Mouse (Mus musculus): ENCODE measurements around the gene Uqcrq.
"Not testable (repeated sequence)": the region's sequence is repeated elsewhere in the genome, so short reads cannot be mapped to it uniquely, and the experiment has no call there.

Gene Uqcrq

GRCm38 (mm10) chr11:53452396-53452795 is 21.8 kb upstream of the Uqcrq start:
- no peak for DNase-seq (ENCODE audit: low read depth, low spot score)

GRCm38 (mm10) chr11:53451361-53451760 is 20.7 kb upstream of the Uqcrq start:
- no peak for DNase-seq (ENCODE audit: low read depth, low spot score)

- DNase-seq (ENCODE audit: low read depth, low spot score), result no peak
These were observed 19.6 kb upstream of the Uqcrq start for GRCm38 (mm10) chr11:53450070-53450705.

- DNase-seq (ENCODE audit: low read depth, low spot score), result no peak
These were observed 17.9 kb upstream of the Uqcrq start for GRCm38 (mm10) chr11:53448529-53448928.

GRCm38 (mm10) chr11:53447996-53448395 is 17.4 kb upstream of the Uqcrq start:
- DNase-seq (ENCODE audit: low read depth, low spot score), result no peak

- DNase-seq (ENCODE audit: low read depth, low spot score), result no peak
These were observed 15.6 kb upstream of the Uqcrq start for GRCm38 (mm10) chr11:53446183-53446582.

- DNase-seq (ENCODE audit: low read depth, low spot score), result no peak
These were observed 14.9 kb upstream of the Uqcrq start for GRCm38 (mm10) chr11:53445562-53445961.

- DNase-seq (ENCODE audit: low read depth, low spot score), result no peak
These were observed 13.2 kb upstream of the Uqcrq start for GRCm38 (mm10) chr11:53443861-53444260.

GRCm38 (mm10) chr11:53441921-53442320 is 11.3 kb upstream of the Uqcrq start:
- no peak for DNase-seq (ENCODE audit: low read depth, low spot score)

- DNase-seq (ENCODE audit: low read depth, low spot score), result no peak
These were observed 5.7 kb upstream of the Uqcrq start for GRCm38 (mm10) chr11:53436338-53436737.

- DNase-seq (ENCODE audit: low read depth, low spot score), result no peak
These were observed 4.9 kb upstream of the Uqcrq start for GRCm38 (mm10) chr11:53435504-53435903.

GRCm38 (mm10) chr11:53433057-53433456 is 2.4 kb upstream of the Uqcrq start:
- DNase-seq (ENCODE audit: low read depth, low spot score), result no peak

GRCm38 (mm10) chr11:53431347-53432056 is 871 bp upstream of the Uqcrq start:
- DNase-seq (ENCODE audit: low read depth, low spot score), result no peak

GRCm38 (mm10) chr11:53430300-53430669 is 346 bp downstream of the Uqcrq start:
- peak; percentile 38 for DNase-seq (ENCODE audit: low read depth, low spot score)

GRCm38 (mm10) chr11:53429182-53429581 is 1.4 kb downstream of the Uqcrq start:
- no peak for DNase-seq (ENCODE audit: low read depth, low spot score)

- no peak for DNase-seq (ENCODE audit: low read depth, low spot score)
These were observed 1.9 kb downstream of the Uqcrq start for GRCm38 (mm10) chr11:53428716-53429057.

GRCm38 (mm10) chr11:53427993-53428715 is 2.5 kb downstream of the Uqcrq start:
- no peak for DNase-seq (ENCODE audit: low read depth, low spot score)

GRCm38 (mm10) chr11:53426914-53427313 is 3.7 kb downstream of the Uqcrq start:
- DNase-seq (ENCODE audit: low read depth, low spot score), result not testable (repeated sequence)

- no peak for DNase-seq (ENCODE audit: low read depth, low spot score)
These were observed 4.8 kb downstream of the Uqcrq start for GRCm38 (mm10) chr11:53425711-53426255.

- no peak for DNase-seq (ENCODE audit: low read depth, low spot score)
These were observed 5.4 kb downstream of the Uqcrq start for GRCm38 (mm10) chr11:53425251-53425650.

GRCm38 (mm10) chr11:53424826-53425225 is 5.8 kb downstream of the Uqcrq start:
- DNase-seq (ENCODE audit: low read depth, low spot score), result no peak

GRCm38 (mm10) chr11:53423036-53423435 is 7.6 kb downstream of the Uqcrq start, which contains the start of gene Leap2:
Leap2 (minus strand) TSS chr11:53423170.
- no peak for DNase-seq (ENCODE audit: low read depth, low spot score)

All from skeletal muscle tissue, adult 2 months (tissue).